Comparison of ENCODE assay signal across 24 mouse cellular contexts in genomic region chr14:90406350-90406749, GRCm38 (mm10).
"Had no signal": no experiment of that assay in that cellular context is flagged by ENCODE, and none has a peak within 500 bp of the region (broad histone marks: within the 10 kb centered on the region; RNA-seq: fewer than 3 reads in every experiment).

No protein-coding gene starts in this region.

- H3K9me3 ChIP-seq: heart, embryonic 10.5 days; heart, embryonic 12.5 days; hindbrain, embryonic 10.5 days; hindbrain, embryonic 12.5 days; kidney, embryonic 15.5 days; limb, embryonic 13.5 days; limb, embryonic 15.5 days; liver, embryonic 13.5 days had no signal

- H3K9ac ChIP-seq: heart, embryonic 12.5 days; hindbrain, embryonic 12.5 days; hindbrain, embryonic 14.5 days; kidney, embryonic 15.5 days; limb, embryonic 13.5 days; limb, embryonic 15.5 days; liver, embryonic 13.5 days had no signal

- H3K4me1 ChIP-seq: heart, embryonic 10.5 days; heart, embryonic 12.5 days; hindbrain, embryonic 10.5 days; hindbrain, embryonic 12.5 days; kidney, embryonic 15.5 days; limb, embryonic 13.5 days; limb, embryonic 15.5 days; liver, embryonic 13.5 days had no signal

- H3K27ac ChIP-seq: heart, embryonic 10.5 days; hindbrain, embryonic 10.5 days; hindbrain, embryonic 12.5 days; hindbrain, embryonic 14.5 days; kidney, embryonic 15.5 days; kidney, postnatal 0 days; limb, embryonic 13.5 days; limb, embryonic 15.5 days; liver, embryonic 13.5 days had no signal

- H3K27me3 ChIP-seq: heart, embryonic 12.5 days; hindbrain, embryonic 12.5 days; kidney, embryonic 15.5 days; limb, embryonic 13.5 days; limb, embryonic 15.5 days; liver, embryonic 13.5 days had no signal

- ATAC-seq: hindbrain, embryonic 16.5 days; inflammation-experienced regulatory T-cells, adult 6 months had no signal

- H3K36me3 ChIP-seq: heart, embryonic 10.5 days; heart, embryonic 12.5 days; hindbrain, embryonic 10.5 days; hindbrain, embryonic 12.5 days; kidney, embryonic 15.5 days; limb, embryonic 13.5 days; limb, embryonic 15.5 days; liver, embryonic 13.5 days had no signal

- H3K4me2 ChIP-seq: heart, embryonic 12.5 days; hindbrain, embryonic 12.5 days; hindbrain, embryonic 14.5 days; kidney, embryonic 15.5 days; limb, embryonic 13.5 days; limb, embryonic 15.5 days; liver, embryonic 13.5 days had no signal

- H3K4me3 ChIP-seq: heart, embryonic 10.5 days; heart, embryonic 12.5 days; hindbrain, embryonic 10.5 days; hindbrain, embryonic 12.5 days; kidney, embryonic 15.5 days; limb, embryonic 13.5 days; limb, embryonic 15.5 days; liver, embryonic 13.5 days had no signal

- DNase-seq: gastrocnemius, postnatal 14 days; heart, adult 18-20 months; heart, postnatal 10 days; heart, postnatal 4 days; kidney, adult 11 months; kidney, adult 2 months; kidney, adult 9 months; kidney, postnatal 14 days; kidney, postnatal 36 days; layer of hippocampus, adult 9-11 months; layer of hippocampus, postnatal 36 days; left cerebral cortex, postnatal 4 days; liver, embryonic 13.5 days had no signal
